ENCODE assay signal across 26 mouse cellular contexts in the genomic region with DNA sequence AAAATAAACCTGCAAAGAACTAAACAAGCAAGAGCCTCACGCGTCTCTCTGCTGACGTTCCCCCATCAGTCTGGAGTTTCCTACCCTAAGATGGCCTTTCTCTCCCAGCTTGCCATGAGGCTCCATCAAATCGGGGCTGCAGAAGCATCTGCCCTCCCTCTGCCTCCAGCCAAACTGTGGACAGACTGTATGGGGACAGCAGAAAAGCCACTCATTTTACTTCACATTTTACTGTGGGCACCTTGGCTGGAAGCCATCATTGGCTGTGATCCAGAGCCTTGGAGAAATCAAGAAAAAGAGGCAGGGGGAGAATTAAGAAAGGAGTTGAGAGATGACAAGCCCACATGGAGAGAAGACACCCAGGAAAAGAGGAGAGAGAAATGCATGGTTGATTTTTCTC.
DNase-seq lines count a peak whose midpoint lies in the region; ATAC-seq lines count a peak whose summit lies in the region.
"Had no signal": no experiment of that assay in that cellular context is flagged by ENCODE, and none has a peak within 500 bp of the region (broad histone marks: within the 10 kb centered on the region; RNA-seq: fewer than 3 reads in every experiment).

No protein-coding gene starts in this region.

- no peak overlapping the region for H3K9ac ChIP-seq in midbrain, embryonic 11.5 days (ENCODE audit: low read length)
- H3K9ac ChIP-seq in midbrain, embryonic 15.5 days, result no peak overlapping the region
- H3K9ac ChIP-seq: embryonic facial prominence, embryonic 13.5 days; liver, embryonic 15.5 days; neural tube, embryonic 13.5 days had no signal

- H3K4me2 ChIP-seq in midbrain, embryonic 11.5 days, result no peak overlapping the region
- no peak overlapping the region for H3K4me2 ChIP-seq in midbrain, embryonic 15.5 days
- H3K4me2 ChIP-seq: embryonic facial prominence, embryonic 13.5 days; liver, embryonic 15.5 days; neural tube, embryonic 13.5 days had no signal

- peaks cover 6% of the 10 kb centered on the region; the same call in 1 of the 2 replicates for H3K4me1 ChIP-seq in heart, embryonic 10.5 days
- no peaks in the 10 kb centered on the region for H3K4me1 ChIP-seq in midbrain, embryonic 11.5 days (ENCODE audit: control insufficient read depth, insufficient read depth, low read length)
- no peaks in the 10 kb centered on the region for H3K4me1 ChIP-seq in midbrain, embryonic 15.5 days
- H3K4me1 ChIP-seq: hindbrain, embryonic 10.5 days; liver, embryonic 15.5 days; midbrain, embryonic 10.5 days had no signal

- H3K36me3 ChIP-seq in heart, embryonic 10.5 days, result no peaks in the 10 kb centered on the region
- H3K36me3 ChIP-seq in midbrain, embryonic 11.5 days (ENCODE audit: control insufficient read depth, insufficient read depth, low read length), result no peaks in the 10 kb centered on the region
- H3K36me3 ChIP-seq in midbrain, embryonic 15.5 days (replicated peaks), result no peaks in the 10 kb centered on the region
- H3K36me3 ChIP-seq: embryonic facial prominence, embryonic 13.5 days; hindbrain, embryonic 10.5 days; limb, embryonic 10.5 days; liver, embryonic 15.5 days; midbrain, embryonic 10.5 days; neural tube, embryonic 13.5 days had no signal

- peak; percentile 56 to 73 for DNase-seq in cerebellum, postnatal 14 days
- no peak for DNase-seq in cerebellum, adult 11 months
- peak; percentile 20 for DNase-seq in heart, embryonic 10.5 days (ENCODE audit: low spot score)
- no peak for DNase-seq in heart, postnatal 4 days
- DNase-seq in midbrain, embryonic 11.5 days (ENCODE audit: low spot score, missing footprints), result peak; percentile 49
- peak; percentile 65 for DNase-seq in right cerebral cortex, postnatal 4 days
- no peak for DNase-seq in right cerebral cortex, postnatal 36 days (ENCODE audit: low spot score in 2 of 2)
- DNase-seq: adrenal gland, postnatal 14 days; embryo, embryonic 11 days; gastrocnemius, adult 2 months; kidney, adult 8-10 months; kidney, postnatal 10 days; liver; right cerebral cortex, adult 18-20 months; thymus, adult 18-20 months; thymus, postnatal 4 days had no signal

- no peaks in the 10 kb centered on the region for H3K27me3 ChIP-seq in heart, embryonic 10.5 days (ENCODE audit: insufficient read depth, poor library complexity, severe bottlenecking)
- H3K27me3 ChIP-seq in midbrain, embryonic 11.5 days (ENCODE audit: control insufficient read depth, insufficient read depth, low read length), result no peaks in the 10 kb centered on the region
- H3K27me3 ChIP-seq in midbrain, embryonic 15.5 days (replicated peaks), result no peaks in the 10 kb centered on the region
- H3K27me3 ChIP-seq: embryonic facial prominence, embryonic 13.5 days; liver, embryonic 15.5 days; neural tube, embryonic 13.5 days had no signal

- no peaks in the 10 kb centered on the region for H3K9me3 ChIP-seq in heart, embryonic 10.5 days
- no peaks in the 10 kb centered on the region for H3K9me3 ChIP-seq in midbrain, embryonic 11.5 days (ENCODE audit: control insufficient read depth, low read length)
- no peaks in the 10 kb centered on the region for H3K9me3 ChIP-seq in midbrain, embryonic 15.5 days
- H3K9me3 ChIP-seq: embryonic facial prominence, embryonic 13.5 days; hindbrain, embryonic 10.5 days; limb, embryonic 10.5 days; liver, embryonic 15.5 days; midbrain, embryonic 10.5 days; neural tube, embryonic 13.5 days had no signal

- 88% methylated on average over 4 of the region's 4 CpGs for WGBS in heart, embryonic 10.5 days
- WGBS in midbrain, embryonic 11.5 days, result 92% methylated on average over 4 of the region's 4 CpGs
- 66% methylated on average over 4 of the region's 4 CpGs for WGBS in midbrain, embryonic 15.5 days

- H3K27ac ChIP-seq in heart, embryonic 10.5 days, result no peak overlapping the region
- no peak overlapping the region for H3K27ac ChIP-seq in midbrain, embryonic 11.5 days (ENCODE audit: low read depth, low read length)
- H3K27ac ChIP-seq in midbrain, embryonic 15.5 days, result no peak overlapping the region
- H3K27ac ChIP-seq: gastrocnemius, adult 2 months; hindbrain, embryonic 10.5 days; limb, embryonic 10.5 days; liver, embryonic 15.5 days; midbrain, embryonic 10.5 days; neural tube, embryonic 13.5 days had no signal

- ATAC-seq in midbrain, embryonic 11.5 days (ENCODE audit: low FRiP score), result no peak
- no peak for ATAC-seq in midbrain, embryonic 15.5 days (replicated peaks)
- ATAC-seq: inflammation-experienced regulatory T-cells, adult 6 months had no signal

- no peak overlapping the region for H3K4me3 ChIP-seq in heart, embryonic 10.5 days
- H3K4me3 ChIP-seq in midbrain, embryonic 11.5 days (ENCODE audit: low read depth, low read length), result no peak overlapping the region
- no peak overlapping the region for H3K4me3 ChIP-seq in midbrain, embryonic 15.5 days
- H3K4me3 ChIP-seq: embryonic facial prominence, embryonic 13.5 days; erythroblast, embryonic 14.5 days; gastrocnemius, adult 2 months; hindbrain, embryonic 10.5 days; limb, embryonic 10.5 days; liver, embryonic 15.5 days; midbrain, embryonic 10.5 days; myocyte; neural tube, embryonic 13.5 days had no signal

Comparison
In these comparisons a context has a peak if more than half of its experiments do, and no peak if none do; other contexts are left out.
1. DNase-seq: peak in cerebellum, postnatal 14 days (2 of 2), heart, embryonic 10.5 days (single experiment), midbrain, embryonic 11.5 days (single experiment) and right cerebral cortex, postnatal 4 days (single experiment); none in cerebellum, adult 11 months (single experiment), heart, postnatal 4 days (single experiment) and right cerebral cortex, postnatal 36 days (0 of 2).